ENCODE assay signal across 2 mouse cellular contexts in the genomic region with DNA sequence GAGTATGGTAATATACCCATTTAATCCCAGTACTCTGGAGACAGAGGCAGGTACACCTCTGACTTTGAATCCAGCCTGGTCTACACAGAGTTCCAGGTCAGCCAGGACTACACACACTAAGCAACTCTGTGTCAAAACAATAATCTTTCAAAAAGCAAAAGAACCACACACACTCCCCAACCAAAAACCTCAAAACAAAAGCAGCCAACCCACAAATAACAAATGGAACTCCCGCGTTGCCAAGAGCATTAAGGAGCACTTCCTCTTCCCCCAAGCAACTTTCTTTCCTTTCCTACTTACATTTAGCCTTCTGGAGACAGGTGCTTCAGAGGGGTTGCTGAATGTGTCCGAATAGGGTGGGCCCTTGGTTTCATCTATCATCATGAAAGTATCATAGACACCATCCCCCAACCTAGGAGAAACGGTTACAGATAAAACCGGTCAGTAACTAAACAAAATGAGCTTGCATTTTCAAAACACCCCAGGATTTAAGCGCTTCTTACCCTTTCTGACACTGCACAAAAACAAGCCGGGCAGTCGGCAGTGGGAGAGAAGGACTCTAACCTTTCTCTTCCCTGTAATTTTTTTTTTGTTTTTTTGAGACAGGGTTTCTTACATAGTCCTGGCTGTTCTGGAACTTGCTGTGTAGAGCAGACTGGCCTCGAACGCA.
TF ChIP-seq lines count a peak whose summit lies in the region.

No protein-coding gene starts in this region.

TF ChIP-seq in CH12.LX, 34 proteins besides CTCF, POLR2A, EP300 and RAD21:
- TF ChIP-seq TCF12 (IDR thresholded peaks at IDR 0.05; ENCODE audit: low read depth, low read length) (0 out of 2 replicates have a peak, but pooled peaks have one; percentile 23), IRF4 (IDR thresholded peaks at IDR 0.05; ENCODE audit: low read depth, low read length) (peak; percentile 37; the same call in 1 of the 2 replicates), BHLHE40 (IDR thresholded peaks at IDR 0.05; ENCODE audit: low read depth, low read length) (no peak), ZC3H11A (IDR thresholded peaks at IDR 0.05; ENCODE audit: low read depth, low read length) (no peak), MYC (IDR thresholded peaks at IDR 0.05; ENCODE audit: low read depth, low read length) (0 out of 2 replicates have a peak, but pooled peaks have one; percentile 9)
TF ChIP-seq in CH12.LX: peak in this region for 3.

TF ChIP-seq in MEL, 35 proteins besides CTCF, POLR2A, EP300 and RAD21:
- peak; percentile 47 for TF ChIP-seq TCF12 (IDR thresholded peaks at IDR 0.05; ENCODE audit: low read depth, low read length)
- 0 out of 2 replicates have a peak, but pooled peaks have one; percentile 45 for TF ChIP-seq TBP (IDR thresholded peaks at IDR 0.05; ENCODE audit: low read depth, low read length)
- TF ChIP-seq RCOR1 (IDR thresholded peaks at IDR 0.05; ENCODE audit: low read depth, low read length): peak; percentile 51; the same call in 1 of the 2 replicates
- TF ChIP-seq MYC (IDR thresholded peaks at IDR 0.05; ENCODE audit: low read depth, low read length): no peak
- TF ChIP-seq MYB (IDR thresholded peaks at IDR 0.05; ENCODE audit: low read depth, low read length): 0 out of 2 replicates have a peak, but pooled peaks have one; percentile 32
- 0 out of 2 replicates have a peak, but pooled peaks have one; percentile 36 for TF ChIP-seq MAX (IDR thresholded peaks at IDR 0.05; ENCODE audit: low read length)
- no peak for TF ChIP-seq HCFC1 (IDR thresholded peaks at IDR 0.05; ENCODE audit: low read depth, low read length)
- peak; percentile 76 for TF ChIP-seq SIN3A (IDR thresholded peaks at IDR 0.05; ENCODE audit: low read length)
- peak; percentile 56 for TF ChIP-seq ETS1 (IDR thresholded peaks at IDR 0.05; ENCODE audit: low read depth, low read length)
- 0 out of 2 replicates have a peak, but pooled peaks have one; percentile 14 for TF ChIP-seq GATA1 (IDR thresholded peaks at IDR 0.05; ENCODE audit: low read depth, low read length)
- TF ChIP-seq MXI1 (IDR thresholded peaks at IDR 0.05; ENCODE audit: low read depth, low read length): peak; percentile 33; the same call in 1 of the 2 replicates
